Mouse (Mus musculus) left cerebral cortex, postnatal 25 days (tissue): Measurements from ENCODE around the gene Nat9. TPM values are rescaled to one million over a fixed set of nuclear protein-coding genes. Genes with fewer than 3 reads are reported as not detected.

ENCODE experiments used
- DNase-seq, 2 experiments: peaks; one replicate each; pipeline ENCODE4 v3.0.0; 2022; ENCODE audit warnings: low spot score in 2 of 2, mixed read lengths in 1 of 2
- intact Hi-C: fragments of 180-260 bp; cut with DNase I; formaldehyde crosslinking; loops from one replicate; pipeline ENCODE4 v1.15.1; 2025
- total RNA-seq, 2 experiments: library from RNA; stranded (reverse); gene quantifications; 2 replicates each; pipeline ENCODE4 v1.2.3; 2021

The Nat9 gene
- total RNA-seq, 2 experiments from 2014 or later = 20.1 to 22.3 TPM

- intact Hi-C loops = no loop called here
- DNase-seq = no peak
Measured at GRCm38 (mm10) chr11:115217439-115218410, 30.1 kb upstream of the Nat9 start.

DNA sequence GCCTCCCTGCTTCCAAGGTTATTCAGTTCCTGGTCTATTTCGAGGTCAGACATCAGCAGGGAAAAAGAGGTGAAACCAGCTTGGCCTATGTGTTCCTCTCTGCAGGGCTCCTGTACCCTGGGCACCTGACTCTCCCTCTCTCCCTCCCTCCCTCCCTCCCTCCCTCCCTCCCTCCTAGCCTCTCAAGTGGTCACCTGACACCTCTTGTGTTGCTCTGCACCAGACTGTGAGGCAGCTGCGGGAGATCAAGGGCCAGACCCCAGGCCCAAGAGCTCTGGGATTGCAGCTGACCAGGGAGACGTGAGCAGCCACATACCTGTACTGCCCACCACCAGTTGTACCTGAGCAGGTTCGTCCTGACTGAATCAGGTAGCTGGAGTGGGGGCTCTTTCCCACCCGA lies 27.5 kb upstream of the Nat9 start:
- intact Hi-C loops = no loop called here
- DNase-seq = no peak

- peak in 1 of 2 experiments; percentile 50 for DNase-seq
- intact Hi-C loops = no loop called here
Measured at GRCm38 (mm10) chr11:115212116-115212515, 24.5 kb upstream of the Nat9 start.

DNA sequence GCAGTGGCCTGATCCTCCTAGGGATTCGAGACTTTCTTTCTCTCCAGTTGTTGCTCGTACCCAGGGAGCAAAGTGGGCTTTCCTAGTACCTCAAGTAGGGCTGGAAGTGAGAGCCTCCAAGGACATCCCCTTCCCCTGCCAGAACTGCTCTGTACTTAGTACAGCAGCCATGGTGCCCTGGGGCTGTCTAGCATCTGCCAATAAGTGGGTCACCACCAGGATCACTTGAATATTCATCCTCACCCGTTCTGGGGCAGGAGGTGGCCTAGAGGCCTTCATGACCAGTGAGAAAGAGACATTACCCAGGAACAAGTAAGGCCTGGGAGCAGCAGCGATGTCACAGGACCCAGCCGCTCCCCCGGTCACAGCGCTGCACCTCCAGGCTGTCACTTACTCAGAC lies 22.3 kb upstream of the Nat9 start:
- intact Hi-C loops = no loop called here
- DNase-seq = no peak

GRCm38 (mm10) chr11:115208776-115209732 lies 21.4 kb upstream of the Nat9 start:
- no peak for DNase-seq

DNA sequence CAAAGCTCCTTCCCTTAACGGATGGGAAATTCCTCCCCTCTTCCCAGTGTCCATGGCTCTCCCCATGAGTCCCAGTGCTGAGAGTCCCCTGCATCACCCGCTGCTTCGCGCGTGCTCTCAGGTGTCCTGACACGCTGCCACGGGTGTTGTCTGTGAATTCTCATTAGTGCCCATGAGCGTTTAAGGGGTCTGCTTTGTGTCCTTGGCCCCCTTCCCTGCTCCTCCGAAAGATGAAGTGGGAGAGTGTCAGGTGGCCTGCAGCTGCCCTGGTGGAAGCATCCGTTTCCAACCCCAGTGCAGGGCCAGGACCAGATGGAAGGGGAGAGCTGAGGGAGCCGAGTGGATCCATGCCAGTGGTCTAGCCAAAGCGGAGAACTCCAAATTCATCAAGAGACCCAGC lies 20.5 kb upstream of the Nat9 start:
- intact Hi-C loops = no loop called here

More at GRCm38 (mm10) chr11:115208776-115209732, 21.4 kb upstream of the Nat9 start:
- intact Hi-C loops = no loop called here

GRCm38 (mm10) chr11:115202756-115203155 lies 15.1 kb upstream of the Nat9 start:
- intact Hi-C loops = loop anchor here (1.0 to 5.0 kb wide), 3 partner anchors 30 to 150 kb away; no protein-coding TSS in a partner anchor
- no peak for DNase-seq

More for the DNA sequence above, 20.5 kb upstream of the Nat9 start:
- DNase-seq = no peak

- intact Hi-C loops = loop anchor here (1.0 to 5.0 kb wide), 3 partner anchors 30 to 150 kb away; no protein-coding TSS in a partner anchor
- DNase-seq = peak; percentile 78 to 85
Measured at GRCm38 (mm10) chr11:115202316-115202715, 14.7 kb upstream of the Nat9 start.

DNA sequence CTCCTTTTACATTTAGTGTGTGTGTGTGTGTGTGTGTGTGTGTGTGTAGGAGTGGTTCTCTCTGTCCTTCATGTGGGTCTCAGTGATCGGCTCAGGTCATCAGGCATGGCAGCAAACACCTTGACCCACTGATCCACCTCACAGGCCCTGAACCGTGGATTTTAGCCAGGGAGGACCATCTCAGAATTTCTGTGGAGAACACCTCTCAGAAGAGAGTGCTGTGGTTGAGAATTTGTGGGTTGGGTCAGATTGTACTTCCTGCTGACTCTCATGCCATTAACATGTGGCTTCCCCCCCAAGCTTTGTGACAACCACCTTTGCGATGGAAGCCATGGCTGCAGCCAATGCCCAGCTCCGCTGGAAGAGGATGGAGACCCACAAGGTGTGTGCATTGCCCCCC lies 12.9 kb upstream of the Nat9 start:
- intact Hi-C loops = loop anchor here (5.0 kb wide), 1 partner anchor 152 kb away; no protein-coding TSS in a partner anchor
- no peak for DNase-seq

GRCm38 (mm10) chr11:115198932-115199384 lies 11.3 kb upstream of the Nat9 start:
- intact Hi-C loops = no loop called here
- DNase-seq = no peak

DNA sequence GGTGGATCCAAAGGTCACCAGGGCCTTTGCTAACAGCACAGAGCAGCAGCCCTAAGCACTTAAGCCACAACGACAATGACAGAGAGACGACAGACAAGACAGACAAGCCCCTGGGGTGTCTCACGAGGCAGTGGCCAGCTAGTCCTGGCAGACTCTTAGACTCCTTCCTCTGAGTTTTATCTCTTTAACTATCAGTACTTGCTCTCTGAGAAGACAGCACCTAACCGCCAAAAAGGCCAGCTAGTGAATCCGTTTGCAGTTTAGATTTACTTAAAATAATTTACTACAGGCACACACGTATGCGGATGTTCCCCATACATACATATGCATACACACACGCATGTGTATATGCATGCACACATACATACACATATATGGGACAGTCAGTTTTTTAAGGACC lies 9.9 kb upstream of the Nat9 start:
- intact Hi-C loops = no loop called here
- DNase-seq = no peak

- DNase-seq = no peak
- intact Hi-C loops = no loop called here
Measured at GRCm38 (mm10) chr11:115195933-115196332, 8.3 kb upstream of the Nat9 start.

DNA sequence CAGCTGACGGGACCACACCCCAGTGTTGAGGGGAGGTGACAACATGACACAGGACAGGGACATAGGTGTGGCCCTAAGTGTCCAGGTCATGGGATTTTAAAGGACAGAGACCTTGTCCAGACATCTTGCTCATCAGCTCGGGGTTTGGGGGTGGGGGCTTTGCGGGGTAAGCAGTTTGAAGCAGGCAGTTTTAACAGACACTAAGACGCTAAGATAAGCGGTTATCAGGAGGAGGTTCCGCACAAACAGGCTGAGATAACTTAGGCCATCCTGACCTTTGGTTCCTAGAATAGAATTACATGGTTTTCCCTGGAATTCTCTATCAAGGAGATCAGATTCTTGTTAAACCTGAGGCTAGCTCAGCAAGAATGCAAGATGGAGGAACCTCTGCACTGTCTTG lies 7.0 kb upstream of the Nat9 start:
- no peak for DNase-seq
- intact Hi-C loops = no loop called here

GRCm38 (mm10) chr11:115192180-115192579 lies 4.5 kb upstream of the Nat9 start:
- DNase-seq = no peak
- intact Hi-C loops = no loop called here

DNA sequence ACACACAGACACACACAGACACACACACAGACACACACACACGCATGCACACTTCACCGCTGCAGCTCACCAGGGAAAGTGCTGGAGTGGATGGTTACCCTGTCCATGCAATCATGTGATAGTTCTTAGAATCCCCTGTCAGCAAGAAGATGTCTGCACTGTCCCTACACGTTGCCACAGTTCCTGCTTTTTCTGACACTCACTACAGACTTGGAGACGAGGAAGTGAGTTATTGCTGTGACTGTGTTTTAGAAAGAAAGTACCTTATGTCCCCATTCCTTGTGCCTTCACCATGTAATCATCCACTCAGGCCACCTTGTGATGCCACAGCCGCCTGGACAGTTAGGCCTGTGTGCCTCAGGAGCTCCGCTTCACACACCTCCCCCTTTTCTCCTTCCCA lies 1.6 kb upstream of the Nat9 start:
- no peak for DNase-seq
- intact Hi-C loops = no loop called here

DNA sequence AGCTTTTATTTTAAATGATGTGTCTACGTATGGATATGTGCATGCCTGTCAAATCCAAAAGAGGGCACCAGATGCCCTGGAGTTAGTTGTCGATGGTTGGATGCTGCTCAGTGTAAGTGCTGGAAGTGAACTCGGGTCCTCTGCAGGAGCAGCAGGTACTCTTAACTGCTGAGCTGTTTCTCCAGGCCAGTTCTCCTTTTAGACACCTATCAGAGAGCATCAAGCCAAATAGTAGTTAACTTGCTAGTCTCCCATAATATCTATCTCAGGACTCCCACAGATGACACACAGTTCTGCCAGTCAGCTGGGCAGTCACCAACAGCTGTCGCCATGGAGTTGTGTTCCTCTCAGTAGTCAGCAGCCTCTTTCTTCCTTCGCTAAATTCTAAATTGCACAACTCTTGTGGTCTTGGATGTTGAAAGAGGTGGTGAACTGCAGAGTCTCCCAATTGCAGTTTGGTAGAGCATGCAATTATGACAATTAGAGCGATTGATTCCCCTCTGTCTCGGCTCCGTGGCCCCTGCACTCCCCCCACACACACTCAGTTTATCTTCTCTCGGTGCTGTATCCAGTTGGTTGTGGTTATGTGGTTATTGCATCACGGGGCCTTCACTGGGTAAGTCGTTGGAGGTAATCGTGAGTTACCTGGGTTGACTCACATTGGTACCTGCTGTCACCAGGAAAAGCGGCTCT lies 1.0 kb upstream of the Nat9 start:
- intact Hi-C loops = no loop called here

DNA sequence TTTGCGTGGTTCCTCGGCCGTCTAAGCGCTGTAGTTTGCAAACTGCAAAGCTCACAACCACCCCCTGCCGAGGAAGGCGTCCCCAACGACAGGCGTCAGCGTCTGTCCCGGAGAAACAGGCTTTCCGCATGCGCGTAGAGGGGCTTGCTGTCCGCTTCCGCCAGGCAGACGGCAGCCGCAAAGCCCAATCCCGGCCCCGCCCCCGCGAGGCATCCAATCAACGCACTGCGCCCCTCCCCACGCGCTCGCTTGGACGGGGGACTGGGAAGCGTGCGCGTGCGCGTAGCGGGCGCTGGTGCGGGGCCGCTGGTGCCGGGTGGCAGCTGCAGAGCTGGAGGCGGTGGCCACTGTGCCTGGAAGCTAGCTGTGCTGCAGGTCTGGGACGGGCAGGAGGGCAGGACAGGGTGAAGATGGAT lies 427 bp downstream of the Nat9 start, which contains the start of gene Tmem104:
Tmem104 (plus strand) TSS at position 264 of the 416 bp plus-strand sequence.
- intact Hi-C loops = no loop called here

More for the DNA sequence above, 1.0 kb upstream of the Nat9 start:
- DNase-seq = no peak

DNA sequence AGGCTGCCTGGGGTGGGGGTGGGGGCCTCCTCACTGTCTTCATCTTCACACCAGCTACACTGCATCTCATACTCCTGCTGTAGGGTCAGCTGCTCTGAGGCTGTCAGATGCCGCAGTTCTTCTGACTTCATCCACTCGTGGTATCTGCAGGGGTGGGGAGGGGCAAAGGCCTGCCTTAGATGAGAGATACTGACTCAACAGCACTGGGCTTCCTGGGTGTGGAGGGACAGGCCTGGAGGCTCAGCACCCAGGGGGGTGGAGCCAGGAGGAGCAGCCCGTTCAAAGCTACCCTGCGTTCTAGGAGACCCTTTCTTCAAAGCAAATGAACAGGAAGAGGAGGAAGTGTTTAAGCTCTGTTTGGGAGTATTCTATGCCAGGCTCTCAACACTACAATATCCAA lies 2.7 kb downstream of the Nat9 start:
- DNase-seq = no peak
- intact Hi-C loops = no loop called here

More for the DNA sequence above, 427 bp downstream of the Nat9 start, which contains the start of gene Tmem104:
- peak; percentile 99 for DNase-seq
